ENCODE assay signal across 9 mouse cellular contexts in the genomic region with DNA sequence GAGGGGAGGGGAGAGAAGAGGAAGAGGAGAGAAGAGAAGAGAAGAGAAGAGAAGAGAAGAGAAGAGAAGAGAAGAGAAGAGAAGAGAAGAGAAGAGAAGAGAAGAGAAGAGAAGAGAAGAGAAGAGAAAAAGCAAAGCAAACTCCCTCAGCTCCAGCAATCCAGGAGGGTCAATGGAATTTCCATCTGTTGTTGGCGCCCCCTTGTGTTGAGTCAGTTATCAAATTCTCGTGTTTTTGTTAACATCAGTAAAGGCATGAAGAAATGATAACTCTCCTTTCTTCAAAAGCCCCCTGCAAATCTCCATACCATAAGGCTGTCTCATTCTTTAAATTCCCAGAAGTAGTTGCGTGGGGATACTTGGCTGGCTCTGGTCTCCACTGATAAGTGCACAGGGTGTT. TPM values are rescaled to one million over a fixed set of nuclear protein-coding genes. Genes with fewer than 3 reads are reported as not detected.
DNase-seq lines count a peak whose midpoint lies in the region; TF ChIP-seq lines count a peak whose summit lies in the region.
"Had no signal": no experiment of that assay in that cellular context is flagged by ENCODE, and none has a peak within 500 bp of the region (broad histone marks: within the 10 kb centered on the region; RNA-seq: fewer than 3 reads in every experiment).

No protein-coding gene starts in this region.

- TF ChIP-seq POLR2A in MEL (IDR thresholded peaks at IDR 0.05; ENCODE audit: control insufficient read depth in 1 of 2, insufficient read depth in 1 of 2, low read depth in 1 of 2, low read length in 2 of 2, poor library complexity in 1 of 2) = no peak

- H3K9me3 ChIP-seq in MEL (replicated peaks; ENCODE audit: insufficient read depth, low read length) = no peaks in the 10 kb centered on the region
- H3K9me3 ChIP-seq: megakaryocyte, embryonic 14.5 days had no signal

- TF ChIP-seq RAD21 in MEL (IDR thresholded peaks at IDR 0.05; ENCODE audit: low read depth, low read length) = peak; percentile 69

- H3K27ac ChIP-seq in MEL (ENCODE audit: control insufficient read depth, low read depth, low read length) = no peak overlapping the region

- H3K9ac ChIP-seq in MEL (ENCODE audit: control insufficient read depth, low read depth, low read length, poor library complexity, severe bottlenecking) = no peak overlapping the region

- H3K79me2 ChIP-seq in MEL (ENCODE audit: control insufficient read depth, insufficient read depth, low read length, poor library complexity) = no peaks in the 10 kb centered on the region

- no peak for TF ChIP-seq EP300 in MEL (IDR thresholded peaks at IDR 0.05; ENCODE audit: low read depth in 1 of 2, low read length in 2 of 2)

- H3K36me3 ChIP-seq in MEL (ENCODE audit: control insufficient read depth in 1 of 2, insufficient read depth in 2 of 2, low read length in 2 of 2) = peaks cover 0 to 3% of the 10 kb centered on the region in 2 experiments; a peak in 1 of 4 replicates

- H3K4me3 ChIP-seq in MEL (ENCODE audit: control insufficient read depth in 1 of 2, insufficient read depth in 1 of 2, low read depth in 2 of 2, low read length in 2 of 2) = no peak overlapping the region
- H3K4me3 ChIP-seq: megakaryocyte, embryonic 14.5 days had no signal

- no peaks in the 10 kb centered on the region for H3K27me3 ChIP-seq in MEL (ENCODE audit: control insufficient read depth in 1 of 2, insufficient read depth in 2 of 2, low read length in 2 of 2)
- H3K27me3 ChIP-seq: megakaryocyte, embryonic 14.5 days had no signal

- TF ChIP-seq CTCF in MEL (IDR thresholded peaks at IDR 0.05 in 2 of 3, conservative IDR thresholded peaks at IDR 0.05 in 1 of 3; ENCODE audit: control insufficient read depth in 1 of 3, insufficient read depth in 1 of 3, low read depth in 2 of 3, low read length in 3 of 3, poor library complexity in 1 of 3, severe bottlenecking in 1 of 3) = peak; percentile 44 to 77 (median 51)

- intact Hi-C loops in heart, postnatal 25 days (cut with DNase I) = loop anchor here (1.0 to 5.0 kb wide), 3 partner anchors 160 to 525 kb away; no protein-coding TSS in a partner anchor

- no peaks in the 10 kb centered on the region for H3K4me1 ChIP-seq in MEL (ENCODE audit: control insufficient read depth in 1 of 2, insufficient read depth in 2 of 2, low read length in 2 of 2)
- H3K4me1 ChIP-seq: megakaryocyte, embryonic 14.5 days had no signal

- peak; percentile 48 for DNase-seq in heart, adult 8-10 months (ENCODE audit: low spot score)
- DNase-seq in heart, postnatal 25 days (ENCODE audit: low spot score) = no peak
- peak; percentile 79 for DNase-seq in MEL (ENCODE audit: low read depth, low spot score)
- peak; percentile 76 for DNase-seq in cerebellum, adult 9-10 months
- peak; percentile 47 to 71 for DNase-seq in gastrocnemius, postnatal 4 days (ENCODE audit: low spot score in 2 of 2)
- peak; percentile 69 for DNase-seq in left cerebral cortex, adult 11 months (ENCODE audit: low spot score)
- peak; percentile 19 to 29 for DNase-seq in natural killer cell, adult 2 months (ENCODE audit: low spot score in 2 of 2)
- peak; percentile 47 for DNase-seq in thymus, postnatal 25 days

TF ChIP-seq in MEL, 35 proteins besides CTCF, POLR2A, EP300 and RAD21:
- no peak for TF ChIP-seq USF2 (IDR thresholded peaks at IDR 0.05; ENCODE audit: borderline replicate concordance in 1 of 2, insufficient read depth in 1 of 2, low read depth in 1 of 2, low read length in 2 of 2)
- no peak for TF ChIP-seq ZKSCAN1 (IDR thresholded peaks at IDR 0.05; ENCODE audit: low read depth, low read length)
- peak; percentile 75 for TF ChIP-seq ZC3H11A (IDR thresholded peaks at IDR 0.05; ENCODE audit: low read depth, low read length)
- peak; percentile 91 for TF ChIP-seq SMC3 (IDR thresholded peaks at IDR 0.05; ENCODE audit: low read depth, low read length)

RNA-seq across cellular contexts. Expression of gene Arhgef38, which starts 37.1 kb away (rescaled TPM):
- total RNA-seq in heart, adult 8-10 months (2022) = under 1 TPM in 1 of 4 experiments, not detected in 3; 0.46 TPM
- not detected for total RNA-seq in heart, postnatal 25 days (2021)
- total RNA-seq in MEL (2012; rRNA removed) = not detected in 2 replicates
- not detected for polyA plus RNA-seq in MEL (2012; ENCODE audit: insufficient read depth in 1 of 2, insufficient read length in 2 of 2, low read depth in 1 of 2, low replicate concordance in 2 of 2, missing spikeins in 1 of 2)
- not detected for total RNA-seq in gastrocnemius, postnatal 4 days (2021)

RNA-seq across cellular contexts. Expression of gene Ppa2, which starts 38.0 kb away (rescaled TPM):
- total RNA-seq in heart, adult 8-10 months (2022) = 100 to 1,000 TPM; 145 to 164 (median 149) TPM
- 100 to 1,000 TPM; 135 TPM for total RNA-seq in heart, postnatal 25 days (2021)
- total RNA-seq in MEL (2012; rRNA removed) = 34.7 and 36.3 TPM in 2 replicates
- 10 to 100 TPM in 1 of 2 experiments, not detected in 1; 33.6 TPM for polyA plus RNA-seq in MEL (2012; ENCODE audit: insufficient read depth in 1 of 2, insufficient read length in 2 of 2, low read depth in 1 of 2, low replicate concordance in 2 of 2, missing spikeins in 1 of 2)
- total RNA-seq in gastrocnemius, postnatal 4 days (2021) = 10 to 100 TPM; 48.4 to 56.0 TPM
